Mouse (Mus musculus) hindbrain, embryonic 12.5 days (tissue): ENCODE data around the gene Kdm4b. TPM values are rescaled to one million over a fixed set of nuclear protein-coding genes. Genes with fewer than 3 reads are reported as not detected.
A peak's percentile ranks its signal among the peaks of the same experiment; 100 is the strongest.

ENCODE experiments used
- ATAC-seq: fragments of 200-750 bp; cut with Nextera tagmentation; 2 replicates; pipeline ENCODE4 v1.8.0; 2017; ENCODE audit warnings: moderate TSS enrichment; ENCODE audit not compliant: low FRiP score
- H3K27ac ChIP-seq: fragments of 300-500 bp; sonication (generic); 2 replicates; pipeline ENCODE4 v1.5.1; 2016; ENCODE audit warnings: mild to moderate bottlenecking
- H3K27me3 ChIP-seq: fragments of 300-500 bp; sonication (generic); 2 replicates; pipeline ENCODE4 v1.6.1; 2016; ENCODE audit warnings: mild to moderate bottlenecking
- H3K36me3 ChIP-seq: fragments of 300-500 bp; sonication (generic); 2 replicates; pipeline ENCODE4 v1.6.1; 2016; ENCODE audit warnings: mild to moderate bottlenecking
- H3K4me1 ChIP-seq: fragments of 300-500 bp; sonication (generic); 2 replicates; pipeline ENCODE4 v1.6.1; 2016
- H3K4me2 ChIP-seq: fragments of 300-500 bp; sonication (generic); replicated peaks from 2 replicates; pipeline ENCODE4 v1.6.1; 2016; ENCODE audit warnings: mild to moderate bottlenecking
- H3K4me3 ChIP-seq: fragments of 300-500 bp; sonication (generic); 2 replicates; pipeline ENCODE4 v1.5.1; 2016; ENCODE audit warnings: mild to moderate bottlenecking
- H3K9ac ChIP-seq: fragments of 300-500 bp; sonication (generic); 2 replicates; pipeline ENCODE4 v1.6.1; 2016; ENCODE audit warnings: mild to moderate bottlenecking, moderate library complexity
- H3K9me3 ChIP-seq: fragments of 300-500 bp; sonication (generic); replicated peaks from 2 replicates; pipeline ENCODE4 v1.6.1; 2016; ENCODE audit warnings: mild to moderate bottlenecking
- WGBS: fragments of 180-500 bp; shearing (Covaris S2); methylation state at CpG from one replicate; pipeline ENCODE4 v1.1.7; 2016; 5-methylcytosine and 5-hydroxymethylcytosine counted together
- polyA plus RNA-seq: library from polyadenylated mRNA; unstranded; fragments of >200 nt; fragmentation: Nextera tagmentation; extraction: Ambion mirVana; gene quantifications from 2 replicates; pipeline ENCODE4 v1.2.1, GENCODE M21; 2016

The Kdm4b gene
- polyA plus RNA-seq, 1 experiment from 2014 or later: 86.9 TPM

- H3K4me3 ChIP-seq: peak overlapping the region; percentile 38
- peaks cover 15% of the 10 kb centered on the region; the same call in 1 of the 2 replicates for H3K36me3 ChIP-seq
- H3K4me2 ChIP-seq: peak overlapping the region; percentile 51
- peak overlapping the region; percentile 80 for H3K27ac ChIP-seq
- ATAC-seq: 0 out of 2 replicates have a peak, but pooled peaks have one; percentile 6
- H3K4me1 ChIP-seq: peaks cover 38% of the 10 kb centered on the region
- H3K9ac ChIP-seq: peak overlapping the region; percentile 59
- WGBS: 3% methylated on average over 23 of the region's 23 CpGs
- no peaks in the 10 kb centered on the region for H3K27me3 ChIP-seq
- no peaks in the 10 kb centered on the region for H3K9me3 ChIP-seq
Measured at GRCm38 (mm10) chr17:56289371-56290331, 36.2 kb upstream of the Kdm4b start.

GRCm38 (mm10) chr17:56290388-56291170, 35.3 kb upstream of the Kdm4b start:
- ATAC-seq: peak; percentile 69
- Histone ChIP-seq H3K4me1 (peaks cover 38% of the 10 kb centered on the region), H3K9me3 (no peaks in the 10 kb centered on the region), H3K4me3 (peak overlapping the region; percentile 38), H3K27ac (peak overlapping the region; percentile 80), H3K4me2 (peak overlapping the region; percentile 51), H3K27me3 (no peaks in the 10 kb centered on the region), H3K36me3 (0 out of 2 replicates have a peak, but pooled peaks cover 7% of the 10 kb centered on the region), H3K9ac (peak overlapping the region; percentile 59; the same call in 1 of the 2 replicates)
- 2% methylated on average over 17 of the region's 17 CpGs for whole genome bisulfite sequencing

- Histone ChIP-seq H3K27ac (peak overlapping the region; percentile 80), H3K4me3 (peak overlapping the region; percentile 18; the same call in 1 of the 2 replicates), H3K4me2 (peak overlapping the region; percentile 51), H3K9ac (peak overlapping the region; percentile 51), H3K4me1 (peaks cover 38% of the 10 kb centered on the region), H3K9me3 (no peaks in the 10 kb centered on the region), H3K36me3 (0 out of 2 replicates have a peak, but pooled peaks cover 1% of the 10 kb centered on the region), H3K27me3 (no peaks in the 10 kb centered on the region)
- peak; percentile 83 for ATAC-seq
- 2% methylated on average over 16 of the region's 16 CpGs for WGBS
Measured at GRCm38 (mm10) chr17:56291171-56291511, 34.7 kb upstream of the Kdm4b start.

- WGBS: 64% methylated on average over 7 of the region's 7 CpGs
- H3K27me3 ChIP-seq: no peaks in the 10 kb centered on the region
- no peak for ATAC-seq
- H3K27ac ChIP-seq: peak overlapping the region; percentile 80
- H3K4me2 ChIP-seq: peak overlapping the region; percentile 51
- H3K36me3 ChIP-seq: no peaks in the 10 kb centered on the region
- no peak overlapping the region; the same call in 1 of the 2 replicates for H3K9ac ChIP-seq
- H3K4me1 ChIP-seq: peaks cover 38% of the 10 kb centered on the region
- no peaks in the 10 kb centered on the region for H3K9me3 ChIP-seq
- no peak overlapping the region for H3K4me3 ChIP-seq
Measured at GRCm38 (mm10) chr17:56291826-56292475, 33.9 kb upstream of the Kdm4b start.

GRCm38 (mm10) chr17:56292531-56293222, 33.2 kb upstream of the Kdm4b start, which contains the start of gene Plin3:
Gene Plin3, minus strand, starts transcription at chr17:56292873.
- Histone ChIP-seq H3K4me2 (no peak within 1 kb of the TSS), H3K9me3 (no peaks in the 10 kb centered on the region), H3K36me3 (no peaks in the 10 kb centered on the region), H3K4me1 (peaks cover 36% of the 10 kb centered on the region), H3K27ac (peak within 1 kb of the TSS; percentile 80), H3K27me3 (no peaks in the 10 kb centered on the region), H3K9ac (no peak within 1 kb of the TSS; the same call in 1 of the 2 replicates), H3K4me3 (no peak within 1 kb of the TSS)
- WGBS: 87% methylated on average over 4 of the region's 4 CpGs
- ATAC-seq: no peak

- no peak overlapping the region for H3K9ac ChIP-seq
- no peak overlapping the region for H3K4me3 ChIP-seq
- H3K4me2 ChIP-seq: no peak overlapping the region
- peaks cover 30% of the 10 kb centered on the region for H3K4me1 ChIP-seq
- no peaks in the 10 kb centered on the region for H3K27me3 ChIP-seq
- ATAC-seq: no peak
- no peaks in the 10 kb centered on the region for H3K9me3 ChIP-seq
- WGBS: 75% methylated on average over 1 of the region's 1 CpGs
- no peaks in the 10 kb centered on the region for H3K36me3 ChIP-seq
- H3K27ac ChIP-seq: no peak overlapping the region
Measured at GRCm38 (mm10) chr17:56293291-56293690, 32.6 kb upstream of the Kdm4b start.

- no peak overlapping the region for H3K4me2 ChIP-seq
- ATAC-seq: no peak
- H3K9me3 ChIP-seq: no peaks in the 10 kb centered on the region
- H3K27me3 ChIP-seq: no peaks in the 10 kb centered on the region
- H3K36me3 ChIP-seq: no peaks in the 10 kb centered on the region
- 87% methylated on average over 19 of the region's 19 CpGs for WGBS
- H3K4me3 ChIP-seq: no peak overlapping the region
- peaks cover 25% of the 10 kb centered on the region for H3K4me1 ChIP-seq
- no peak overlapping the region for H3K27ac ChIP-seq
- no peak overlapping the region for H3K9ac ChIP-seq
Measured at GRCm38 (mm10) chr17:56294241-56294640, 31.6 kb upstream of the Kdm4b start.

GRCm38 (mm10) chr17:56296201-56296600, 29.7 kb upstream of the Kdm4b start:
- H3K4me1 ChIP-seq: peaks cover 9% of the 10 kb centered on the region
- no peaks in the 10 kb centered on the region for H3K9me3 ChIP-seq
- ATAC-seq: no peak
- H3K4me2 ChIP-seq: no peak overlapping the region
- no peak overlapping the region for H3K4me3 ChIP-seq
- H3K36me3 ChIP-seq: no peaks in the 10 kb centered on the region
- H3K27ac ChIP-seq: no peak overlapping the region
- no peak overlapping the region for H3K9ac ChIP-seq
- 70% methylated on average over 1 of the region's 1 CpGs for WGBS
- no peaks in the 10 kb centered on the region for H3K27me3 ChIP-seq

GRCm38 (mm10) chr17:56298238-56298637, 27.6 kb upstream of the Kdm4b start:
- H3K27ac ChIP-seq: no peak overlapping the region
- H3K4me3 ChIP-seq: no peak overlapping the region
- no peaks in the 10 kb centered on the region for H3K27me3 ChIP-seq
- no peaks in the 10 kb centered on the region for H3K9me3 ChIP-seq
- peaks cover 7% of the 10 kb centered on the region for H3K4me1 ChIP-seq
- WGBS: 100% methylated on average over 1 of the region's 1 CpGs
- H3K9ac ChIP-seq: no peak overlapping the region
- no peak for ATAC-seq
- no peaks in the 10 kb centered on the region for H3K36me3 ChIP-seq
- no peak overlapping the region for H3K4me2 ChIP-seq

GRCm38 (mm10) chr17:56300186-56300585, 25.7 kb upstream of the Kdm4b start, which contains the start of gene Arrdc5:
Gene Arrdc5, minus strand, starts transcription at chr17:56300286.
- 93% methylated on average over 9 of the region's 9 CpGs for WGBS
- Histone ChIP-seq H3K4me1 (peaks cover 21% of the 10 kb centered on the region), H3K27me3 (no peaks in the 10 kb centered on the region), H3K9ac (no peak within 1 kb of the TSS), H3K4me3 (no peak within 1 kb of the TSS), H3K27ac (no peak within 1 kb of the TSS), H3K9me3 (no peaks in the 10 kb centered on the region), H3K4me2 (no peak within 1 kb of the TSS), H3K36me3 (no peaks in the 10 kb centered on the region)
- ATAC-seq: no peak

GRCm38 (mm10) chr17:56302363-56302996, 23.4 kb upstream of the Kdm4b start:
- Histone ChIP-seq H3K27ac (no peak overlapping the region), H3K4me1 (peaks cover 35% of the 10 kb centered on the region)
- ATAC-seq: peak; percentile 18

More at GRCm38 (mm10) chr17:56302363-56302996, 23.4 kb upstream of the Kdm4b start:
- H3K9ac ChIP-seq: 0 out of 2 replicates have a peak overlapping the region, but pooled peaks have one; percentile 23
- H3K4me3 ChIP-seq: no peak overlapping the region
- H3K9me3 ChIP-seq: no peaks in the 10 kb centered on the region
- H3K36me3 ChIP-seq: peaks cover 7% of the 10 kb centered on the region; the same call in 1 of the 2 replicates
- no peaks in the 10 kb centered on the region for H3K27me3 ChIP-seq
- 23% methylated on average over 13 of the region's 13 CpGs for WGBS
- peak overlapping the region; percentile 94 for H3K4me2 ChIP-seq
